Mouse (Mus musculus) C2C12 (cell line): ENCODE results near the gene Mmd. TPM values are rescaled to one million over a fixed set of nuclear protein-coding genes. Genes with fewer than 3 reads are reported as not detected.
A peak's percentile ranks its signal among the peaks of the same experiment; 100 is the strongest.

ENCODE experiments used
- H3K27me3 ChIP-seq: one replicate; pipeline ENCODE4 v1.6.1; 2011; ENCODE audit not compliant: control insufficient read depth, insufficient read depth, insufficient read length
- H3K36me3 ChIP-seq: one replicate; pipeline ENCODE4 v1.6.1; 2011; ENCODE audit not compliant: control insufficient read depth, insufficient read depth
- H3K4me3 ChIP-seq: one replicate; pipeline ENCODE4 v1.5.1; 2011; ENCODE audit warnings: mild to moderate bottlenecking, control low read depth; ENCODE audit not compliant: poor library complexity, insufficient read depth, severe bottlenecking
- H3K79me2 ChIP-seq: one replicate; pipeline ENCODE4 v1.6.1; 2011; ENCODE audit not compliant: control insufficient read depth, insufficient read depth
- H3K79me3 ChIP-seq: one replicate; pipeline ENCODE4 v1.6.1; 2011; ENCODE audit warnings: low read depth, control low read depth
- H3ac ChIP-seq: one replicate; pipeline ENCODE3; 2011; ENCODE audit warnings: low read depth; ENCODE audit not compliant: control insufficient read depth, insufficient read length
- CEBPB ChIP-seq: IDR thresholded peaks from one replicate; pipeline ENCODE4 v1.6.1; 2011; ENCODE audit warnings: low read depth, mild to moderate bottlenecking, control low read depth, moderate library complexity
- CTCF ChIP-seq: IDR thresholded peaks from one replicate; pipeline ENCODE4 v1.5.1; 2011; ENCODE audit not compliant: control insufficient read depth, insufficient read depth, insufficient read length
- FOSL1 ChIP-seq: IDR thresholded peaks from one replicate; pipeline ENCODE4 v1.8.0; 2011; ENCODE audit warnings: mild to moderate bottlenecking, low read length; ENCODE audit not compliant: poor library complexity, insufficient read depth, severe bottlenecking
- MAX ChIP-seq: IDR thresholded peaks from one replicate; pipeline ENCODE4 v1.6.1; 2011; ENCODE audit warnings: mild to moderate bottlenecking, control low read depth
- MYOD1 ChIP-seq: IDR thresholded peaks from one replicate; pipeline ENCODE4 v1.6.1; 2011; ENCODE audit warnings: low read depth; ENCODE audit not compliant: control insufficient read depth, insufficient read length
- MYOG ChIP-seq: IDR thresholded peaks from one replicate; pipeline ENCODE4 v1.6.1; 2011; ENCODE audit not compliant: control insufficient read depth, insufficient read length; ENCODE audit errors: extremely low read depth
- USF1 ChIP-seq: IDR thresholded peaks from one replicate; pipeline ENCODE4 v1.6.1; 2011; ENCODE audit warnings: low read depth, mild to moderate bottlenecking, control low read depth, moderate library complexity
- long read RNA-seq, 2 experiments: library from polyadenylated mRNA; unstranded; transcript quantifications; one replicate each; pipeline ENCODE4 v2.0.0; 2019 to 2020
- polyA plus RNA-seq: library from polyadenylated mRNA; unstranded; fragments of >200 nt; fragmentation: generic; extraction: Trizol; gene quantifications from one replicate; pipeline ENCODE4 v1.2.1, GENCODE M21; 2012; ENCODE audit warnings: missing spikeins

The Mmd gene
- 257 TPM for polyA plus RNA-seq
- long read RNA-seq, experiment 1, transcript Mmd-201 (7 exons, 2,677 nt): major isoform, 39 of 51 reads
- long read RNA-seq, experiment 1, partial matches to known transcripts: 1 of 51 reads
- long read RNA-seq, experiment 1, other reads (novel, unspliced or antisense): 11 of 51 reads
- long read RNA-seq, experiment 2, transcript Mmd-201 (7 exons, 2,677 nt): major isoform, 826 of 886 reads
- long read RNA-seq, experiment 2, partial matches to known transcripts: 12 of 886 reads
- long read RNA-seq, experiment 2, other reads (novel, unspliced or antisense): 45 of 886 reads

GRCm38 (mm10) chr11:90249025-90249650 is at the start of gene Mmd:
Gene Mmd (plus strand): TSS chr11:90249456.
- Histone ChIP-seq H3K79me2 (peaks cover 49% of the 10 kb centered on the region), H3K27me3 (no peaks in the 10 kb centered on the region), H3K36me3 (peaks cover 8% of the 10 kb centered on the region), H3K79me3 (peaks cover 46% of the 10 kb centered on the region), H3ac (peak within 1 kb of the TSS; percentile 84), H3K4me3 (peak within 1 kb of the TSS; percentile 92)
- TF ChIP-seq MYOD1 (peak; percentile 69), FOSL1 (no peak)

GRCm38 (mm10) chr11:90200826-90201225 is 48.4 kb upstream of the Mmd start:
- TF ChIP-seq MYOG: no peak
- Histone ChIP-seq H3K27me3 (no peaks in the 10 kb centered on the region), H3K36me3 (no peaks in the 10 kb centered on the region), H3K79me2 (no peaks in the 10 kb centered on the region), H3K4me3 (no peak overlapping the region), H3K79me3 (no peaks in the 10 kb centered on the region), H3ac (no peak overlapping the region)

GRCm38 (mm10) chr11:90214246-90214645 is 35.0 kb upstream of the Mmd start:
- no peak for TF ChIP-seq MAX
- no peak for TF ChIP-seq CTCF
- no peak for TF ChIP-seq FOSL1
- no peak for TF ChIP-seq MYOD1
- TF ChIP-seq USF1: no peak
- no peak for TF ChIP-seq CEBPB
- TF ChIP-seq MYOG: no peak
- no peaks in the 10 kb centered on the region for H3K36me3 ChIP-seq
- no peak overlapping the region for H3ac ChIP-seq
- no peak overlapping the region for H3K4me3 ChIP-seq
- H3K27me3 ChIP-seq: no peaks in the 10 kb centered on the region
- no peaks in the 10 kb centered on the region for H3K79me3 ChIP-seq
- no peaks in the 10 kb centered on the region for H3K79me2 ChIP-seq

GRCm38 (mm10) chr11:90220022-90220645 is 29.1 kb upstream of the Mmd start:
- Histone ChIP-seq H3K36me3 (no peaks in the 10 kb centered on the region), H3K79me2 (no peaks in the 10 kb centered on the region), H3K27me3 (no peaks in the 10 kb centered on the region), H3ac (no peak overlapping the region), H3K79me3 (no peaks in the 10 kb centered on the region), H3K4me3 (no peak overlapping the region)
- TF ChIP-seq USF1 (no peak), MYOD1 (no peak), CEBPB (peak; percentile 78), FOSL1 (no peak), MYOG (no peak), MAX (no peak)

- Histone ChIP-seq H3K4me3 (no peak overlapping the region), H3K79me3 (no peaks in the 10 kb centered on the region), H3K27me3 (no peaks in the 10 kb centered on the region), H3ac (no peak overlapping the region), H3K36me3 (no peaks in the 10 kb centered on the region), H3K79me2 (no peaks in the 10 kb centered on the region)
- TF ChIP-seq FOSL1 (no peak), MYOD1 (no peak), USF1 (no peak), MYOG (no peak), MAX (no peak)
Observed at GRCm38 (mm10) chr11:90220750-90221149, 28.5 kb upstream of the Mmd start.
